Mouse (Mus musculus): ENCODE results near the gene Kcnk6.

The Kcnk6 gene

GRCm38 (mm10) chr7:29232247-29233013, at the start of gene Kcnk6:
TSS of gene Kcnk6 (minus strand) at chr7:29232515.
- peak; percentile 51 for DNase-seq (ENCODE audit: low spot score)

DNA sequence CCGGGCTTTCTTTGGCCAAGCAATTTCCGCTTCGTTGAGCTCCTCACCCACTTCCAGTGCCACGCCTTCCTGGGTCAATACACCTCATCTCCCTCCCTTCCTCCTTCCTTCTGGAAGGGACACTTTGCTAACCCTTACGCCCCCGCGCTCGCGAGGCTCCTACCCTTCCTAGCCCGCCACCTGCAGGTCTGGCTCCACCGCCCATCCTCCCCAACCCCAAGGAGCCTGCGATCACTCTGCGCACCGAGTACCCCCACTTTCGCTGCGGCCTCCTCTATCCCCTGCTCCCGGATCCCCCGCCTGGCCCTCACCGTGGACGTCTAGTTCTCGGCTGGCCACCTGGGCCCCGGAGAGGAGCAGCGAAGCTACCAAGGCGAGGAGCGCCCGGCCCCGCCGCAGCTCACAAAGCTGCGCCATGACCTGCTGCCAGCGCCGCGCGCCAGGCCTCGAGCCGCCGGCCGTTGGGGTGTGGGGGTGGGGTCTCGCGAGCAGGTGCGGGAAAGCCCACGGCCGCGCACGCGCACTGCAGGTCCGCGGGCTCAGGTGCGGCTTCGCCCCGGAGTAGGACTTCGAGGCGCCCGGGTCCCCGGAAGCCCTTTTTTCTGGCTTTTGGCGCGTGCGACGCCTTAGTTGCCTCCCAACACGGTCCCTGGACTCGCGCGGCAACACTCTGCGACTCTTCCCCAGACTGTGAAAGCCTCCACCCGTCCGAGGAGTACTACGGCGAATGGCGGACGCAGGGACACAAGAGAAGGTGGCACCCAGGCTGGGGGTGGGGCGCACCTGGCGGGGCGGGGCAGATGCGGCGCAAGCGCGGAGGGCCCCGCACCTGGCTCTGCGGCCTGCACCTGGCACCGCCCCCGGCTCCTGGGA, 49.1 kb upstream of the Kcnk6 start, which contains the start of gene Spint2:
Gene Spint2, minus strand, starts transcription at position 712 of the 873 bp plus-strand sequence.
- DNase-seq (ENCODE audit: low spot score), result peak; percentile 82

- no peak for DNase-seq (ENCODE audit: low spot score)
Observed at GRCm38 (mm10) chr7:29280801-29281200, 48.5 kb upstream of the Kcnk6 start.

- DNase-seq (ENCODE audit: low spot score), result no peak
Observed at GRCm38 (mm10) chr7:29279924-29280323, 47.6 kb upstream of the Kcnk6 start.

DNA sequence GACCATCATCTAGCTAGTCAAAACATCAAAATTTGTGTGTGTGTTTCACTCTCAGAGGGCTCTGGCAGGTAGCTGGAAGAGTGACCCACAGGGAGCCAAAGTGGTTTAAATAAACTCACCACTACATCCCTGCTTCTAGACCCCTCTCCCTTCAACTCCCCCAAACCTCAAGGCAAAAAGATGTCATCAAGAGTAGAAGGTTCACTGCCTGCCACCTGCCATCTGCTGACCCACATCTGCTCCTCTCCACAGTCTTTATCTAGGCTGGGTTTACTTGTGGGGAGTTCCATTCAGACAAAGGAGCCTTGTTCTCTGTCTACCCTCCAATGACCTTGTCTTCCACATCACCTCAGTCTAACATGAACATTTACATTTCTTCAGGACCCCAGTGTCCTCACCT, 46.9 kb upstream of the Kcnk6 start:
- no peak for DNase-seq (ENCODE audit: low spot score)

DNA sequence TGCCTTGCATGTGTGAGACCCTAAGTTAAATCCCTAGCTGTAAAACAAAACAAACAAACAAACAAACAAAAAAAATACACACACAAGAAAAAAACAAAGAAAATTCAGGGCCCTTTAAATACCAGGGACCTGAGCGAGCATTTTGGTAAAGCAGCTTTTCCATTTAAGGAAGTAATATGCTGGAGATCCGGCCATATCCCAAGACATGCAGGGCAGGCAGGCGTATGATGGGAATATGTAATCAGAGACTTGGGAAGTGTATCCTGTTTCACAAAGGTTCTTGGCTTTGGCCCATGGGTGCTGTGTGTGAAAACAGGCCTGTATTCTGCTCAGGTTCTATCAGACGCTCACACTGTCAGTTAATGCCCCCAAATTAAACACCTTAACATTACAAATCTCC, 45.2 kb upstream of the Kcnk6 start:
- DNase-seq (ENCODE audit: low spot score), result no peak

DNA sequence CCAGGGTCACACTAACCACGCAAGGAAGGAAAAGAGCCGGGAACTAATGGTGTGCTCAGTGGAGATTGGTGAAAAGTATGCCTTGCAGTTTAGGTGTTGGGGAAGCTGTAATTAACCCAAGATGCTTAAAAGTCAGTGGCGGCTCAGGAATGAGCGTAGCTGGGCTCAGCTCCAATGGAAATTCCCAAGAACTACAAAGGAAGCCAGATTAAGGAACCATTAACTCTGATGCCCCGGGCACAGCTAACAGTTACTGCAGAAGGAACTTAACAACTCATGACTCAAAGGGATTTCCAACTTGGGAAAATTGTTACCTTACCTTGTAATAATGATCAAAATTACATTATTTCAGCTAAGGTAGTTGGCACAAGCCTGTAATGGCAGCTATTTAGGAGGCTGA, 44.4 kb upstream of the Kcnk6 start:
- DNase-seq (ENCODE audit: low spot score), result no peak

GRCm38 (mm10) chr7:29271687-29272465, 39.6 kb upstream of the Kcnk6 start:
- DNase-seq (ENCODE audit: low spot score), result no peak

GRCm38 (mm10) chr7:29270445-29270844, 38.1 kb upstream of the Kcnk6 start:
- no peak for DNase-seq (ENCODE audit: low spot score)

GRCm38 (mm10) chr7:29266931-29267330, 34.6 kb upstream of the Kcnk6 start:
- DNase-seq (ENCODE audit: low spot score), result no peak

- no peak for DNase-seq (ENCODE audit: low spot score)
Observed at GRCm38 (mm10) chr7:29265636-29266035, 33.3 kb upstream of the Kcnk6 start.

DNA sequence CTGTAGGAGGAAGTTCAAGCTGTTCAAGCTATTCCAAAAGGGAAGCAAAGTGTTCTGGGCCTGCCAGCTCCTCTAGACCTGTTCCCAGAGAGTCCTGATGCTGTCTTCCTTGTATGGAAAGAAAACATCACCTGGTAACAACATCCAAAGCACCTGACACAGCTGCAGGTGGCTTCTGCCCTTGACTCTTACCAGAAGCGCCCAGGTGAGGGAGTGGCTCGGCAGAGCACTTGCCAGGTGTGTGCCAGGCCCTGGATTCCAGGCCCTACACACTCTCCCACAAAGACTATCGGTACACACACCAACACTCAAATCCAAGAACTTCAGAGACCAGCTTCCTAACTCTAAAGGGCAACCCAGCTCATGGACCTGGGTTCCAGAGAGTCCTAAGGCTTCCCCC, 31.5 kb upstream of the Kcnk6 start:
- no peak for DNase-seq (ENCODE audit: low spot score)

DNA sequence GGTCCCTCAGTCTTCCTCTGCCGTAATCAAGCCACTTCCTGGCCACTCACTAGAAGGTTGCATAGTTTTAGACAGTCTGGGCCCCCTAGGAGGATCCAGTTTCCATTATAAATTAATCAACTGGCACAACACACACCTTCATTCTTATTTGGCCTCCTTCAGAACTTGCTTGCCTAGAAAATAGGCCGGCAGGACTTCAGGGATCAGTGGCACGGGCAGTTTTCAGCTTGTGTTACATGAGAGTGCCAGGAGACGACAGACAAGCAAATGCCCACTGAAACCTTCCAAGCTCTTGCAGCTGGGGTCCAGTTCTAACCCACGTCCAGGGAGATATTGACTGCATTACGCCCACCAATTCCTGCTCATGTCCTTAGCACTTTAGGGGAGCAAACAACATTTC, 29.8 kb upstream of the Kcnk6 start:
- no peak for DNase-seq (ENCODE audit: low spot score)

GRCm38 (mm10) chr7:29259781-29260730, 27.7 kb upstream of the Kcnk6 start:
- no peak for DNase-seq (ENCODE audit: low spot score)

DNA sequence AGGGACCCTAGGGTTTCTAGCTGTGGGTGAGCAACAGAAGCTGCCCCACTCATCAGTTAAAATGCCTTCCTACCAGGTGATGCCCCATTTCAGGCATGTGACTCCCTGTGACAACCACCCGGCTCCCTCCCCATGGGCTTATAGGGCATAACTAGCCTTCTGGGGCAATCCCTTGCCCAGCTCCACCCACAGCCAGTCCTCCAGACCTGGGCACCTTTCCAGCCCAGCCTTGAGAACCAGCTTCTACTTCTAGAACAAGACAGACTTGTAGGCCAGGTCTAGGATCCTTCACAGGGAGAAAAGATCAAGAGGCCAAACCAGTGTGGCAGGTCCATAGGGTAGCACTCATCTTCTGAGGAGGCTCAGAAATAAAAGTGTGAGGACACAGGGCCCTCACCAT, 25.1 kb upstream of the Kcnk6 start:
- DNase-seq (ENCODE audit: low spot score), result peak; percentile 50

GRCm38 (mm10) chr7:29255875-29256274, 23.6 kb upstream of the Kcnk6 start:
- DNase-seq (ENCODE audit: low spot score), result no peak

DNA sequence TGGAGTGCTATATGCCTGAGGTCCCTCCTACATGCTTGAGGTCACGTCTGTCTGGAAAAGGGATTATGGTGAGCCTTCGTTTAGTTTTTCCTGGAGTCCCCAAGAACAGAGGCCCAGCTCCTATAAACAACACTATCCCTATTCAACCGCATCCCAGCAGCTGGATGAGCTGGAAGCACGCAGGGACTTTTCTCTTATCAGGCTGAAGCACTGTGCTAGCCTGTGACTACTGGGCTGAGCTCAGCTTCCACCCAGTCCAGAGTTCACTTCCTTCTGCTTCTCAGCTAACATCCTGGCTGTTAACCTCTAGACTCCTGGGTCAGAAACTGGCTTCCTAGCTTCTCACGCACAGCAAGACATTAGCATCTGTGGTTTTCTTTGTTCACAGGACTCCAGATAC, 21.5 kb upstream of the Kcnk6 start:
- DNase-seq (ENCODE audit: low spot score), result no peak

DNA sequence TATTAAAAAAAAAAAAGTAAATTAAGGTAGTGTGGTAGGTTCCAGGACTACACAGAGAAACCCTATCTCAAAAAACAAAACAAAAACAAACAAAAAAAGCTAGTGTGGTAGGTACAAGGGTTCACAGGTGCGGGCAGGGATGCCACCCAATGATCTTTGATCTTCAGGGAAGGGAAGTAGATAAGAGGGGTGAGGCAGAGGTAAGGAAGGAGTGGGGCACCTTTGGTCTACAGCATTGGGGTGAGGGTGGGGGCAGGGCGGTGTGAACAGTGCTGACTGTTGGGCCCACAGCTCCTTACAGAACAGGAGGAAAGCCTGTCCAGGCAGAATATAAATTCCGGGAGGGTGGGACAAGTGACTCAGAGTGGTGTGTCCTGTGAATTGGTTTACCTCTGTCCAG, 18.9 kb upstream of the Kcnk6 start:
- DNase-seq (ENCODE audit: low spot score), result no peak

GRCm38 (mm10) chr7:29248261-29248841, 16.0 kb upstream of the Kcnk6 start, which contains the start of gene 2200002D01Rik:
TSS of gene 2200002D01Rik (minus strand) at chr7:29248466.
- peak; percentile 38 for DNase-seq (ENCODE audit: low spot score)

DNA sequence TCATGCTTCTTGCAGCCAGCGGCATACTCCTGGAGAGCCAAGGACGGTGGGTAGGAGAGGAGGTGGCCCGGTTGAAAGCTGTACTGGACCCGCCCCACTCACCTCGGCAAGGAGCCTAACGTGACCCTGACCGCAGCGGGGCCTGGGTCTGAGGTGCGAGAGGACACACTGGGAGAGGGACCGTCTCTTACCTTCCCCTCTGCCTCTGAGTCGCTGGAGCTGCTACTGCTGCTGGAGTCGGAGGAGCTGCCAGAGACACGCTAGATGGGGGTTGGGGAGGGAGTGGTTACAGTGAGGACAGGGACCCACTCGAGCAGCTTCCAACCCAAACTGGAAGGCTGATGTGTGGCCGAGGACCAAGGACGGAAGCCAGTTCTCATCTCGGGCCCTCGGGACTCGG, 15.4 kb upstream of the Kcnk6 start:
- DNase-seq (ENCODE audit: low spot score), result peak; percentile 29

DNA sequence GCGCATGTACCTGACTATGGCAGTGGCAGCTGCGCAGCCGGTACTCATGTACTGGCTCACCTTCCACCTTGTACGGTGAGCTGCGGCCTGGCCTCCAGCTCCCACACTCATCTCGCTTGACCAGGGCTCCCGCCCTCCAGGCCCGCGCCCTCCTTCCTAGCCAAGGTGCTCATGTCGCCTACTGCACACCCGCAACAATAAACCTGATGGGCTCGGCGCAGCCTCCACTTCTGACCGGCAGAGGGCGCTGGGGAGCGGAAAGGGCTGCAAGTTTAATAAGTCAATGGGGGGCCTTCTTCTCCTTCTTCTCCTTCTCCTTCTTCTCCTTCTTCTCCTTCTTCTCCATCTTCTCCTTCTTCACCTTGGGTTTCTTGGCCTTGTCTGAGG, 15.0 kb upstream of the Kcnk6 start:
- peak; percentile 81 for DNase-seq (ENCODE audit: low spot score)
